8 mouse cellular contexts compared by ENCODE assay signal in genomic region chr13:51964416-51964815, GRCm38 (mm10).
DNase-seq lines count a peak whose midpoint lies in the region; ATAC-seq lines count a peak whose summit lies in the region.
"Had no signal": no experiment of that assay in that cellular context is flagged by ENCODE, and none has a peak within 500 bp of the region (broad histone marks: within the 10 kb centered on the region; RNA-seq: fewer than 3 reads in every experiment).

No protein-coding gene starts in this region.

- H3K27ac ChIP-seq in heart, embryonic 10.5 days: peak overlapping the region; percentile 75
- H3K27ac ChIP-seq: embryonic facial prominence, embryonic 12.5 days had no signal

- WGBS in heart, embryonic 10.5 days: 54% methylated on average over 6 of the region's 6 CpGs

- no peaks in the 10 kb centered on the region for H3K27me3 ChIP-seq in heart, embryonic 10.5 days (ENCODE audit: insufficient read depth, poor library complexity, severe bottlenecking)
- H3K27me3 ChIP-seq: embryonic facial prominence, embryonic 12.5 days had no signal

- peak; percentile 91 for ATAC-seq in CD4-positive, CD25-positive, alpha-beta regulatory T cell, adult 4 months

- no peaks in the 10 kb centered on the region for H3K36me3 ChIP-seq in heart, embryonic 10.5 days
- H3K36me3 ChIP-seq: embryonic facial prominence, embryonic 12.5 days had no signal

- DNase-seq in 3T3-L1 (ENCODE audit: low read depth, low spot score): peak; percentile 40
- no peak for DNase-seq in heart, embryonic 10.5 days (ENCODE audit: low spot score)
- DNase-seq in kidney, postnatal 36 days: peak; percentile 43 to 54
- peak; percentile 54 to 65 for DNase-seq in natural killer cell, adult 2 months (ENCODE audit: low spot score in 2 of 2)
- DNase-seq in retina, embryonic 14.5 days (ENCODE audit: low spot score): no peak
- DNase-seq in layer of hippocampus, adult 9-10 months (ENCODE audit: low spot score): no peak

- H3K9me3 ChIP-seq in heart, embryonic 10.5 days: no peaks in the 10 kb centered on the region
- H3K9me3 ChIP-seq: embryonic facial prominence, embryonic 12.5 days had no signal

- no peak overlapping the region for H3K4me3 ChIP-seq in heart, embryonic 10.5 days
- H3K4me3 ChIP-seq: embryonic facial prominence, embryonic 12.5 days had no signal

- H3K4me1 ChIP-seq in heart, embryonic 10.5 days: peaks cover 60% of the 10 kb centered on the region

Comparison
In these comparisons a context has a peak if more than half of its experiments do, and no peak if none do; other contexts are left out.
1. DNase-seq: peak in 3T3-L1 (single experiment), kidney, postnatal 36 days (2 of 2) and natural killer cell, adult 2 months (2 of 2); none in heart, embryonic 10.5 days (single experiment), retina, embryonic 14.5 days (single experiment) and layer of hippocampus, adult 9-10 months (single experiment).